Mouse (Mus musculus) hindbrain, postnatal 0 days (tissue): ENCODE measurements around the gene Myog. TPM values are rescaled to one million over a fixed set of nuclear protein-coding genes. Genes with fewer than 3 reads are reported as not detected.

Experiments
- ATAC-seq: fragments of 200-750 bp; cut with Nextera tagmentation; 2 replicates; pipeline ENCODE4 v1.8.0; 2017; ENCODE audit warnings: mild to moderate bottlenecking, moderate TSS enrichment, moderate library complexity
- DNase-seq: peaks from one replicate; pipeline ENCODE4 v3.0.0-alpha.2; 2015; ENCODE audit warnings: low spot score
- H3K27ac ChIP-seq: fragments of 300-500 bp; sonication (generic); 2 replicates; pipeline ENCODE4 v1.5.1; 2014; ENCODE audit warnings: mild to moderate bottlenecking
- H3K27me3 ChIP-seq: fragments of 300-500 bp; sonication (generic); 2 replicates; pipeline ENCODE4 v1.6.1; 2014; ENCODE audit warnings: low read length, mixed read lengths; ENCODE audit not compliant: insufficient read depth
- H3K36me3 ChIP-seq: fragments of 300-500 bp; sonication (generic); 2 replicates; pipeline ENCODE4 v1.6.1; 2014; ENCODE audit warnings: low read length, mixed read lengths; ENCODE audit not compliant: insufficient read depth
- H3K4me1 ChIP-seq: fragments of 300-500 bp; sonication (generic); 2 replicates; pipeline ENCODE4 v1.6.1; 2014; ENCODE audit warnings: antibody characterized with exemption, low read length, mixed read lengths; ENCODE audit not compliant: insufficient read depth
- H3K4me2 ChIP-seq: fragments of 300-500 bp; sonication (generic); 2 replicates; pipeline ENCODE4 v1.6.1; 2014; ENCODE audit warnings: low read depth, mild to moderate bottlenecking, low read length, moderate library complexity, mixed read lengths
- H3K4me3 ChIP-seq: fragments of 300-500 bp; sonication (generic); 2 replicates; pipeline ENCODE4 v1.5.1; 2014; ENCODE audit warnings: low read length
- H3K9ac ChIP-seq: fragments of 300-500 bp; sonication (generic); replicated peaks from 2 replicates; pipeline ENCODE4 v1.6.1; 2014; ENCODE audit warnings: mild to moderate bottlenecking, low read length, moderate library complexity, mixed read lengths
- H3K9me3 ChIP-seq: fragments of 300-500 bp; sonication (generic); 2 replicates; pipeline ENCODE4 v1.6.1; 2016; ENCODE audit warnings: low read length, mixed read lengths
- CTCF ChIP-seq: IDR thresholded peaks from 2 replicates; pipeline ENCODE4 v1.5.1; 2016; ENCODE audit warnings: antibody characterized with exemption, control low read depth, low read depth
- WGBS: fragments of 180-500 bp; shearing (Covaris S2); extraction: QIAGEN DNeasy Blood & Tissue Kit; methylation state at CpG from one replicate; pipeline ENCODE4 v1.1.7; 2014; 5-methylcytosine and 5-hydroxymethylcytosine counted together
- polyA plus RNA-seq: library from polyadenylated mRNA; unstranded; fragments of >200 nt; fragmentation: Nextera tagmentation; extraction: Ambion mirVana; gene quantifications from 2 replicates; pipeline ENCODE4 v1.2.1, GENCODE M21; 2015
- total RNA-seq: library from RNA; depleted of rRNA; stranded (reverse); fragments of >200 nt; gene quantifications from 2 replicates; pipeline ENCODE4 v1.2.3, GENCODE M21; 2014

Gene Myog
- total and polyA plus RNA-seq, 2 experiments from 2014 or later = 0.16 TPM; not detected in 1

DNA sequence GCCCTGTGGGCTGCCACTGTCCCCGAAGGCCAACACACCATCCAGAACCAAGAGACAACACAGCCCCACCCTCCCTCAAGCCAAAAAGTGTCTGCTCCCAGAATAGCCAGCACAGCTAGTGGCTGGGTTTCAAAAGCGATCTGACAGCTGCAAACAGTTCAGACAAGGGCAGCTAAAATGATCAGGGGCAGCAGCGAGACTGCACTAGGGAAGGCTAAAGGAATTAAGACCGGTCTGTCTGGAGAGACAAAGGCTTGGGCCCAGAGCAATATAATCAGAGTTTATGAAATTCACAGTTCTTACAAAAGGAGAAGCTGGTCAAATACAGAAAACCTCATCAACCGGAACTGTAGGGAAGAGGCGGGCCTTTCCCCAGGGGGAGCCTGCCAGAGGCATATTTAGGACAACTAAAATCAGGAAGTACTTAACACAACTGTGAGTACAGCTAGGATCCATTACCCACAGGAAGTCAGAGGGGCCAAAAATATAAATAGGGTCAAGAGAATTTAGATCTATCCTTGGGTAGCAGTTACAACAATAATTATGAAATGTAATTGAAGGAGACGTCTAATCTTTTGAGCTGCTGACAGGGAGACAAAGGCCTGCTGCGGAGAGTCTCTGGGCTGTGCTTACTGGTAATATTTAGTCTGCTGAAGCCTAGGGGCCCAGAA is 12.9 kb downstream of the Myog start:
- no peak overlapping the region for H3K9ac ChIP-seq
- H3K27ac ChIP-seq = peak overlapping the region; percentile 54; the same call in 1 of the 2 replicates
- no peaks in the 10 kb centered on the region; the same call in 1 of the 2 replicates for H3K4me1 ChIP-seq
- no peaks in the 10 kb centered on the region; the same call in 1 of the 2 replicates for H3K36me3 ChIP-seq
- no peak overlapping the region for H3K4me2 ChIP-seq
- DNase-seq (peak; percentile 50), ATAC-seq (no peak; the same call in 1 of the 2 replicates)
- no peak overlapping the region for H3K4me3 ChIP-seq
- no peak for TF ChIP-seq CTCF
- no peaks in the 10 kb centered on the region for H3K27me3 ChIP-seq
- 20% methylated on average over 8 of the region's 8 CpGs for WGBS
- no peaks in the 10 kb centered on the region for H3K9me3 ChIP-seq

DNA sequence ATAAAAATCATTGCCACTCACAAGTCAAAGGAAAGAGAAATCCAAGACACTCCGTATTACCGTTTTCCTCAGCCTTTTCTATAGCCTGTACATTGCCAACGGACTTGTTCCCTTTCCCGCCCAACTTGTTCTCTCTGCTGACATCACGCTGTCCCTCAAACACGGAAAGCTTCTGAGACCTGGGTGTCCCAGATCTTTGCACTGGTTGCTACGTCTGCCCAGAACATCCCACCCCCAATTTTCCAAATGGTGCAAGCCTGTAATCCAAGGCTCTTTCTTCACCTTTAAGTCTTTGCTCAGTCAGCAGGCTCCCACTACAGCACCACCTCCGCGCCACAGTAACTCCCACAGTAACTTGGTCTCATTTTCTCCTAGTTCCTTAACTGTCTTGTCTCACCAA is 15.2 kb downstream of the Myog start:
- no peak overlapping the region for H3K4me2 ChIP-seq
- H3K27ac ChIP-seq = no peak overlapping the region
- ATAC-seq (no peak), DNase-seq (no peak)
- H3K4me3 ChIP-seq = no peak overlapping the region
- no peak overlapping the region for H3K9ac ChIP-seq
- no peaks in the 10 kb centered on the region for H3K27me3 ChIP-seq
- 90% methylated on average over 9 of the region's 9 CpGs for WGBS
- H3K9me3 ChIP-seq = no peaks in the 10 kb centered on the region
- H3K4me1 ChIP-seq = no peaks in the 10 kb centered on the region; the same call in 1 of the 2 replicates
- H3K36me3 ChIP-seq = peaks cover 4% of the 10 kb centered on the region; the same call in 1 of the 2 replicates
- no peak for TF ChIP-seq CTCF

- no peak for TF ChIP-seq CTCF
- H3K27me3 ChIP-seq = no peaks in the 10 kb centered on the region
- no peak overlapping the region for H3K4me3 ChIP-seq
- H3K9ac ChIP-seq = no peak overlapping the region
- WGBS = 24% methylated on average over 10 of the region's 10 CpGs
- H3K36me3 ChIP-seq = peaks cover 9% of the 10 kb centered on the region
- H3K4me1 ChIP-seq = no peaks in the 10 kb centered on the region; the same call in 1 of the 2 replicates
- H3K4me2 ChIP-seq = no peak overlapping the region
- no peak overlapping the region for H3K27ac ChIP-seq
- DNase-seq (no peak), ATAC-seq (no peak)
- no peaks in the 10 kb centered on the region for H3K9me3 ChIP-seq
Observed at GRCm38 (mm10) chr1:134307409-134307808, 17.6 kb downstream of the Myog start.

DNA sequence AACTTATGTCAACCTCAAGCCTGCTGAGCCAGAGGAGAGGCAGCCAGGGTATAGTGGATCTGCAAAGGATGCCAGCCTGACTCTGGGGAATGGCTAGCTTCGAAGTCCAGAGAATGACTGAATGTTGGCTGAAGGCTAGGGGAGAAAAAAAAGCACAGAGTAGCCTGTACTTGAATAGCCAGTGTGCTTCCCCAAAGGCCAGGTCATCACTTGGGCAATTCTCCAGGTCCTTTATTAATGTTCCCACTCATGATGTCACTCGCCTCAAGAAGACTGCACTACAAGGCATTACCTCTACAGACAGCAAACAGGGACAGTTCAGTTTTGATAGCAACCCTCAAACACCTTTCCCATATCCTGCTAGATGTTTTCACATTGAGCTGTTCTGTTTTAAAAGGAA is 20.5 kb downstream of the Myog start:
- no peak for TF ChIP-seq CTCF
- Histone ChIP-seq H3K27me3 (no peaks in the 10 kb centered on the region), H3K36me3 (peaks cover 10% of the 10 kb centered on the region), H3K4me1 (no peaks in the 10 kb centered on the region), H3K9me3 (no peaks in the 10 kb centered on the region), H3K9ac (no peak overlapping the region), H3K27ac (no peak overlapping the region), H3K4me2 (no peak overlapping the region), H3K4me3 (no peak overlapping the region)
- ATAC-seq (no peak), DNase-seq (no peak)
- 76% methylated on average over 2 of the region's 2 CpGs for WGBS

DNA sequence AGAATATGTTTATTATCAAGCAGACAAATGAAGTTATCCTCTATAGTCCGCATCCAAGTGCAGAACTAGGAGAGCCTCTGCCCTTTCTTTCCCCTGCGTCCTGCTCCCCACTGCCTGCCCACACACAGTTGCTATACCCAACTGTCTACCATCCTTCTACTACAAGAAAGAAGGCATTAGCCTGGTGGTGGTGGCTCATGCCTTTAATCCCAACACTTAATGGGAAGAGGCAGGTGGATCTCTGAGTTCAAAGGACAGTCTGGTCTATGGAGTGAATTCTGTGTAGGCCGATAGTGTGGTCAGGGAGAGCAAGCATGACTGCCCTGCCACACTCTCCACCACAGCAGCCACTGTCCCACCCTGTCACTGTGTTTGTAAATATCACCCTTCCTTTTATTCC is 20.9 kb downstream of the Myog start:
- ATAC-seq = no peak

DNA sequence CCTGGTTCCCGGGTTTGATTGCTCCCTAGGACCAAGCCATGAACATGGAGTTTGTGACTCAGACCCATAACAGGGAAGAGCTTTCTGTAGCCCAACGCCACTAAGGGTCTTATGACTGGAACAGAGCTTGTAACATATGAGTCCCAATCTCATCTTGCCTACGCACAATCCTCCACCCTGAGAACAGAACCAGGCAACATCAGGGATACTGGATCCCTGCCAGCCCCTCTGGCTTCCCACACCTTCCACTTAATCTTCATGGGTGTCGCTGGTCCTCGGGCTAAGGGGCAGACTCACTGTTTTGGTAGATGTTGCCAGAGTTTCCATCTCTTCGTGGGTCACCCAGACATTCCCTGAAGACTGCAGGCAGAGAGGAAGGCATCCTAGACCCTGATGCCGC is 22.0 kb downstream of the Myog start:
- no peak for TF ChIP-seq CTCF
- Histone ChIP-seq H3K4me3 (no peak overlapping the region), H3K4me1 (no peaks in the 10 kb centered on the region), H3K27me3 (no peaks in the 10 kb centered on the region), H3K27ac (no peak overlapping the region), H3K36me3 (peaks cover 13% of the 10 kb centered on the region), H3K9me3 (no peaks in the 10 kb centered on the region), H3K4me2 (no peak overlapping the region), H3K9ac (no peak overlapping the region)
- ATAC-seq = no peak
- WGBS = 92% methylated on average over 7 of the region's 7 CpGs
- no peak for DNase-seq

More for the DNA sequence above, 20.9 kb downstream of the Myog start:
- no peak for DNase-seq
- Histone ChIP-seq H3K4me2 (no peak overlapping the region), H3K27me3 (no peaks in the 10 kb centered on the region), H3K36me3 (peaks cover 10% of the 10 kb centered on the region), H3K9me3 (no peaks in the 10 kb centered on the region), H3K9ac (no peak overlapping the region), H3K4me1 (no peaks in the 10 kb centered on the region), H3K27ac (no peak overlapping the region), H3K4me3 (no peak overlapping the region)
- no peak for TF ChIP-seq CTCF
- WGBS = 94% methylated on average over 3 of the region's 3 CpGs

DNA sequence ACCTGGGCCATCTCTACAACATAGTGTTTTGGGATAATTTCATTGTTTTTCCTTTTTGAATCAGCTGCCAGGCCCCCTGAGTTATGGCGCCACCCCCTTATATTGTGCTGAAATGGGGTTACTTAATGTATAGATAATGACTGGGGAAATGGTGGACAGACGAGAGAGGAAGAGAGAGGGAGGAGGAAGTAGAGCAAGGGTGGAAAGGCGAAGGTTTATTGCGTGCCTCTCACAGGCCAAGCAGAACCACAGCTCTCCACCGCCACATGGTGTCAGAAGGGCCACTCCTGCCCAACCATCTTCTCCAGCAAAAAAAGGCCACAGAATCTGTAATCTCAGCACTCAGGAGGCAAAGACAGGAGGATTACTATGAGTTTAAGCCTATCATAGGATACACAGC is 25.4 kb downstream of the Myog start:
- H3K27ac ChIP-seq = no peak overlapping the region
- ATAC-seq = no peak

More for the DNA sequence above, 25.4 kb downstream of the Myog start:
- Histone ChIP-seq H3K9ac (no peak overlapping the region), H3K4me2 (no peak overlapping the region), H3K36me3 (peaks cover 17% of the 10 kb centered on the region; the same call in 1 of the 2 replicates), H3K4me1 (no peaks in the 10 kb centered on the region), H3K4me3 (no peak overlapping the region), H3K27me3 (no peaks in the 10 kb centered on the region), H3K9me3 (no peaks in the 10 kb centered on the region)
- no peak for TF ChIP-seq CTCF
- 87% methylated on average over 5 of the region's 5 CpGs for WGBS
- no peak for DNase-seq
